Comparison of ENCODE assay signal across 25 mouse cellular contexts in genomic region chr2:28132117-28132516, GRCm38 (mm10). TPM values are rescaled to one million over a fixed set of nuclear protein-coding genes. Genes with fewer than 3 reads are reported as not detected.
DNase-seq lines count a peak whose midpoint lies in the region; ATAC-seq and TF ChIP-seq lines count a peak whose summit lies in the region.
"Had no signal": no experiment of that assay in that cellular context is flagged by ENCODE, and none has a peak within 500 bp of the region (broad histone marks: within the 10 kb centered on the region; RNA-seq: fewer than 3 reads in every experiment).

No protein-coding gene starts in this region.

- CTCF ChIA-PET in Patski (lab: Charles Lee), result no interaction called here

- H3K27me3 ChIP-seq in Patski, result no peaks in the 10 kb centered on the region
- H3K27me3 ChIP-seq in neural tube, embryonic 15.5 days (replicated peaks), result no peaks in the 10 kb centered on the region
- H3K27me3 ChIP-seq: hindbrain, embryonic 12.5 days had no signal

- ATAC-seq in Patski, result peak; percentile 48
- ATAC-seq in neural tube, embryonic 15.5 days (ENCODE audit: low FRiP score), result no peak
- ATAC-seq: CD4-positive, CD25-positive, alpha-beta regulatory T cell, adult 4 months; forebrain, embryonic 16.5 days; hindbrain, embryonic 16.5 days had no signal

- POLR2A ChIA-PET in Patski (lab: Charles Lee), result interaction anchor here (0.7 kb wide), 1 partner anchor 1833 kb away, joined by 4 read pairs; no protein-coding TSS in a partner anchor

- in situ Hi-C loops in Patski (cut with MboI; ENCODE audit: low pct_unique_long_range_greater_than_20kb), result no loop called here

- H3K27ac ChIP-seq in neural tube, embryonic 15.5 days (replicated peaks), result no peak overlapping the region
- H3K27ac ChIP-seq: embryonic facial prominence, embryonic 10.5 days; forebrain, embryonic 10.5 days; heart, embryonic 13.5 days; hindbrain, embryonic 12.5 days had no signal

- H3K4me2 ChIP-seq in neural tube, embryonic 15.5 days, result no peak overlapping the region
- H3K4me2 ChIP-seq: heart, embryonic 13.5 days; hindbrain, embryonic 12.5 days had no signal

- no peak overlapping the region for H3K4me3 ChIP-seq in neural tube, embryonic 15.5 days (replicated peaks)
- H3K4me3 ChIP-seq: embryonic facial prominence, embryonic 10.5 days; forebrain, embryonic 10.5 days; heart, embryonic 13.5 days; hindbrain, embryonic 12.5 days had no signal

- 76% methylated on average over 4 of the region's 4 CpGs for WGBS in neural tube, embryonic 15.5 days

- peak; percentile 23 for DNase-seq in left cerebral cortex, adult 11 months (ENCODE audit: low spot score)
- no peak for DNase-seq in left cerebral cortex, adult 18-20 months (ENCODE audit: low spot score in 2 of 2)
- DNase-seq in Muller cell, postnatal 12 days (ENCODE audit: inconsistent ontology term), result peak; percentile 81
- peak; percentile 47 for DNase-seq in Patski (ENCODE audit: low read depth, low spot score)
- DNase-seq in telencephalon, adult 2 months (ENCODE audit: low read depth, low spot score), result peak; percentile 23
- no peak for DNase-seq in layer of hippocampus, postnatal 10 days (ENCODE audit: low spot score in 2 of 2)
- DNase-seq: adrenal gland, adult 2 months; adrenal gland, postnatal 25 days; B cell, adult 2 months; cerebellum, adult 2 months; cerebellum, postnatal 10 days; gastrocnemius, postnatal 36 days; heart, adult 11 months; heart, postnatal 36 days had no signal

- no peaks in the 10 kb centered on the region for H3K9me3 ChIP-seq in neural tube, embryonic 15.5 days (replicated peaks)
- H3K9me3 ChIP-seq: embryonic facial prominence, embryonic 10.5 days; forebrain, embryonic 10.5 days; G1E; heart, embryonic 13.5 days; hindbrain, embryonic 12.5 days had no signal

- no peaks in the 10 kb centered on the region; the same call in 1 of the 2 replicates for H3K4me1 ChIP-seq in neural tube, embryonic 15.5 days
- H3K4me1 ChIP-seq: embryonic facial prominence, embryonic 10.5 days; hindbrain, embryonic 12.5 days had no signal

- H3K9ac ChIP-seq in neural tube, embryonic 15.5 days (replicated peaks), result no peak overlapping the region
- H3K9ac ChIP-seq: heart, embryonic 13.5 days; hindbrain, embryonic 12.5 days had no signal

- TF ChIP-seq CTCF in Patski (IDR thresholded peaks at IDR 0.05), result no peak

- H3K36me3 ChIP-seq in neural tube, embryonic 15.5 days, result no peaks in the 10 kb centered on the region
- H3K36me3 ChIP-seq: embryonic facial prominence, embryonic 10.5 days; forebrain, embryonic 10.5 days; G1E; heart, embryonic 13.5 days; hindbrain, embryonic 12.5 days had no signal

RNA-seq across cellular contexts. Expression of gene Fcnb, which starts 47.4 kb away (rescaled TPM):
- not detected for total RNA-seq in left cerebral cortex, adult 18-20 months (2021)
- polyA plus RNA-seq in Patski (2021), result not detected
- 0.52 TPM in 1 of 2 replicates, not detected in the other for polyA plus RNA-seq in neural tube, embryonic 15.5 days (2015; fragmentation: Nextera tagmentation; extraction: Ambion mirVana)
- total RNA-seq in layer of hippocampus, postnatal 10 days (2021), result not detected
- total RNA-seq: adrenal gland, adult 2 months; adrenal gland, postnatal 25 days; G1E; gastrocnemius, adult 8-10 months; gastrocnemius, postnatal 36 days; heart, postnatal 36 days had no signal
- polyA plus RNA-seq: adrenal gland, adult 2 months; CD4-positive, CD25-positive, alpha-beta regulatory T cell, adult 4 months; cerebellum, adult 2 months; embryonic facial prominence, embryonic 10.5 days; forebrain, embryonic 10.5 days; forebrain, embryonic 16.5 days; G1E; heart, postnatal 0 days; hindbrain, embryonic 16.5 days had no signal

Comparison
In these comparisons a context has a peak if more than half of its experiments do, and no peak if none do; other contexts are left out.
1. DNase-seq: peak in left cerebral cortex, adult 11 months (single experiment), Muller cell, postnatal 12 days (single experiment), Patski (single experiment) and telencephalon, adult 2 months (single experiment); none in left cerebral cortex, adult 18-20 months (0 of 2) and layer of hippocampus, postnatal 10 days (0 of 2).